Mouse (Mus musculus): ENCODE measurements around the gene Kif3b. TPM values are rescaled to one million over a fixed set of nuclear protein-coding genes. Genes with fewer than 3 reads are reported as not detected.
"Not testable (repeated sequence)": the region's sequence is repeated elsewhere in the genome, so short reads cannot be mapped to it uniquely, and the experiment has no call there.

Gene Kif3b
- polyA plus RNA-seq, 1 experiment: 20.3 TPM

DNA sequence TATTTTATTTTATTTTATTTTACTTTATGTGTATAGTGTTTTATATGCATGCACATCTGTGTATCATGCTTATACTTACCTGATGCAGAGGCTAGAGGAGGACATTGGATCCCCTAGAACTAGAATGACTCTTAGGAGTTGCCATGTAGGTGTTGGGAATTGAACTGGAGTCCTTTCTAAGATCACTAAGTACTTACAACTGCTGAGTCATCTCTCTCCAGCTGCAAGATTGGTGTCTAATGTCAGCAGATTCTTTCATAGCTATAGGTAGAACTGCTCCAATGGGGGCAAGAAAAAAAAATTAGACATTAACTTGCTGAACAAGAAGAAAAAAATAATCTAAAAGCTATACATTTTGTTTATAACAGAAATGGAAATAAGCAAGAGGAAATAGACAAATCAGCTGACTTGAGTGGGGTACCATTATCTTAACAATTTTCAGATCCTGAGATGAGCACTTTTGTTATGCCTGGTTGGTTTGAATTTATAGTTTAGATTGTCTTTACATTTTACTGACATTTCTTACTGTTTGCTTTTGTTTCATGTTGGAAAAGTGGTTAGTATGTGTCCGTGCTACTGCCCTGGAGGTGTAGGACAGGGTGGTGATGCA, 70.0 kb downstream of the Kif3b start:
- H3K4me1 ChIP-seq (ENCODE audit: control insufficient read depth, insufficient read depth, low read length): no peaks in the 10 kb centered on the region
- H3K4me3 ChIP-seq (ENCODE audit: insufficient read depth, low read length): no peak overlapping the region
- no peak for TF ChIP-seq CTCF (IDR thresholded peaks at IDR 0.05; ENCODE audit: borderline replicate concordance, insufficient read depth, low read length)
- TF ChIP-seq POLR2A (IDR thresholded peaks at IDR 0.05; ENCODE audit: low read depth, low read length): no peak
- no peak overlapping the region for H3K27ac ChIP-seq (ENCODE audit: insufficient read depth, low read length)

DNA sequence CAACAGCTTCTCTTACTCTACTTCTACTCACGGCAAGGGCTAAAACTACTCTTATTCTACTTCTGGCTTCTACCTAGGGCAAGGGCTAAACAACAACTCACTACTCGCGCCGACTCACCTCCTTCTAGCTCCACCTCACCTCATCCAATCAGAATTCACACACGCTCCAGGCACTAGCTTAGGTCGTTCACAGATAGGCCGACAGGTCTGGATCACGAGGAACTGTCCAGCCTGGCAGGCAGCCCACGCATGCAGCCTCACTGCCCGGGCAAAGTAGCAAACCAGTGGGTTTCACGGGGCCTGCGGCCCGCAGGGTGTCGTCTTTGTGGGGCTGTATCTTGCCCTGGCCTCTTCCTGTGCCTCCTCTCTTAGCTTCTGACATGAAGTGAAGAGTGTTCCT, 73.3 kb downstream of the Kif3b start:
- not testable (repeated sequence) for H3K27ac ChIP-seq (ENCODE audit: insufficient read depth, low read length); H3K4me3 ChIP-seq (ENCODE audit: insufficient read depth, low read length); H3K4me1 ChIP-seq (ENCODE audit: control insufficient read depth, insufficient read depth, low read length)

DNA sequence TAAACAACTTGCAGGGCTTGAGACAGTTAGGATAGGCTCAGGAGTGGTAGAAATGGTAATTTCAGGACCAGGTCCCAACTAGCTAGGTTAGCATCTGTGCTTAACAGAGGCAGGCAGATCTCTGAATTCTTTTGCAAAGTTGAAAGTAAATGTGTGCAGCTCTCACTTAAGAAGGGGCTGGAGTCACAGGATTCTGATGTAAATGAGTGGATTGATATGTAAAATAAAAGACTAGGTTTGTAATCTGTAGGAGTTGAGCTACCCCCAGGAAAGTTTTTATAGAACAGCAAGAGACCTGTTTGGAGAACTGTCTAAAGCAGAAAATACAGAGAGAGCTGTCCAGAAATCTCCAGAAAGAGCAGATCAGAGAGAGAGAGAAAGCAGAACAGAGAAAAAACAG, 79.7 kb downstream of the Kif3b start:
- Histone ChIP-seq H3K27ac (ENCODE audit: insufficient read depth, low read length) (no peak overlapping the region), H3K4me1 (ENCODE audit: control insufficient read depth, insufficient read depth, low read length) (no peaks in the 10 kb centered on the region), H3K4me3 (ENCODE audit: insufficient read depth, low read length) (no peak overlapping the region)
- TF ChIP-seq CTCF (IDR thresholded peaks at IDR 0.05; ENCODE audit: borderline replicate concordance, insufficient read depth, low read length) (no peak), POLR2A (IDR thresholded peaks at IDR 0.05; ENCODE audit: low read depth, low read length) (no peak)

DNA sequence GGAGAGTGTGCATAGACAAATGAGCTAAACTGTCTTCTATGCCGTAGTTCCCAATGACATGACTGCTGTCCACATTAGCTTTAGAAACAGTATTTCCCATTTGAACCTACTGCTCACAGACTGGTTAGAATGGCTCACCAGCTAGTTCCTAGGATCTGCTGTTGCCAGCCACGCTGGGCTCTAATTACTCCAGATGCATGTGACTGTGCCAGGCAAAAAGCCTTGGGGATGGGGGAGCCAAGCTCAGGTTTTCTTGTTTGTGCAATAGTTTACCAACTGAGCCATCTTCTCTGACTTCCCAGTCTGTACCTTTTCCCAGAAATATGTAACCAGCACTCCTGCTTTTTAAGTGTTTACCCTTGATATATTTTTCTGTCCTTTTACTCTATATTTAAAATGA, 84.2 kb downstream of the Kif3b start:
- Histone ChIP-seq H3K4me1 (ENCODE audit: control insufficient read depth, insufficient read depth, low read length) (no peaks in the 10 kb centered on the region), H3K4me3 (ENCODE audit: insufficient read depth, low read length) (no peak overlapping the region), H3K27ac (ENCODE audit: insufficient read depth, low read length) (no peak overlapping the region)
- TF ChIP-seq CTCF (IDR thresholded peaks at IDR 0.05; ENCODE audit: borderline replicate concordance, insufficient read depth, low read length) (no peak), POLR2A (IDR thresholded peaks at IDR 0.05; ENCODE audit: low read depth, low read length) (no peak)

DNA sequence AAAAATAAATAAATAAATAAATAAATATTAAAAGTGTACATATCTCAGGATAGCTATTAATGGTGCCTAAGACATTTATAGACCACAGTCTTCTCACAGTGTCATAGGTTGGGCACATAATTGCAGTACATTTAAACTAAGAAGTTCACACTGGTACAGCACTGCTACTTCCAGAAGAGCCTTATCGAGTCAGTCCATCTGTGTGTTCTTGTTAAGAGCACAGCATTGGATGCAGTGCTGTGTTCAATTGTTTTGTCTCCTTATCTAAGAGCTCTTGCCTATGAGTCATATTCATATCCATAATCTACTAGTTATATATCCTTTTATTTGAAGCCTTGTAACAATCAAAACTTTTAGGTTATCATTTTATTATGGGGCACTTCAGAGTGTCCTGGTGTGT, 89.3 kb downstream of the Kif3b start:
- TF ChIP-seq CTCF (IDR thresholded peaks at IDR 0.05; ENCODE audit: borderline replicate concordance, insufficient read depth, low read length): no peak
- no peak for TF ChIP-seq POLR2A (IDR thresholded peaks at IDR 0.05; ENCODE audit: low read depth, low read length)
- H3K27ac ChIP-seq (ENCODE audit: insufficient read depth, low read length): no peak overlapping the region
- no peaks in the 10 kb centered on the region for H3K4me1 ChIP-seq (ENCODE audit: control insufficient read depth, insufficient read depth, low read length)
- H3K4me3 ChIP-seq (ENCODE audit: insufficient read depth, low read length): no peak overlapping the region

Other genes starting within 250 kb of the Kif3b start
- not detected in 2 replicates for gene Ccm2l, start 225.5 kb upstream of the Kif3b start, polyA plus RNA-seq (2011; ENCODE audit: insufficient read length, low read depth, missing spikeins)
- 0.90 and 4.2 TPM in 2 replicates for gene Hck, start 182.9 kb upstream of the Kif3b start, polyA plus RNA-seq (2011; ENCODE audit: insufficient read length, low read depth, missing spikeins)
- 114 and 120 TPM in 2 replicates for gene Tm9sf4, start 130.1 kb upstream of the Kif3b start, polyA plus RNA-seq (2011; ENCODE audit: insufficient read length, low read depth, missing spikeins)
- gene Tspyl3, start 66.0 kb upstream of the Kif3b start, polyA plus RNA-seq (2011; ENCODE audit: insufficient read length, low read depth, missing spikeins): 4.7 and 5.3 TPM in 2 replicates
- gene Plagl2, start 50.0 kb upstream of the Kif3b start, polyA plus RNA-seq (2011; ENCODE audit: insufficient read length, low read depth, missing spikeins): 14.0 and 15.3 TPM in 2 replicates
- gene Pofut1, start 49.9 kb upstream of the Kif3b start, polyA plus RNA-seq (2011; ENCODE audit: insufficient read length, low read depth, missing spikeins): 45.7 and 49.7 TPM in 2 replicates
- gene Asxl1, start 54.4 kb downstream of the Kif3b start, polyA plus RNA-seq (2011; ENCODE audit: insufficient read length, low read depth, missing spikeins): 32.0 and 33.9 TPM in 2 replicates
- not detected in 2 replicates for gene 4930404H24Rik, start 201.4 kb downstream of the Kif3b start, polyA plus RNA-seq (2011; ENCODE audit: insufficient read length, low read depth, missing spikeins)
- gene Nol4l, start 238.6 kb downstream of the Kif3b start, polyA plus RNA-seq (2011; ENCODE audit: insufficient read length, low read depth, missing spikeins): 4.2 and 4.7 TPM in 2 replicates